Mouse (Mus musculus) midbrain, embryonic 14.5 days (tissue): Measurements from ENCODE around the gene Icam1. TPM values are rescaled to one million over a fixed set of nuclear protein-coding genes. Genes with fewer than 3 reads are reported as not detected.
"Not testable (repeated sequence)": the region's sequence is repeated elsewhere in the genome, so short reads cannot be mapped to it uniquely, and the experiment has no call there.

Source experiments
- ATAC-seq: fragments of 200-750 bp; cut with Nextera tagmentation; 2 replicates; pipeline ENCODE4 v1.8.0; 2017; ENCODE audit warnings: moderate number of reproducible peaks, moderate library complexity; ENCODE audit not compliant: low FRiP score, low TSS enrichment
- DNase-seq: peaks from one replicate; pipeline ENCODE4 v3.0.0-alpha.2; 2015
- H3K27ac ChIP-seq: fragments of 300-500 bp; sonication (generic); replicated peaks from 2 replicates; pipeline ENCODE4 v1.5.1; 2014; ENCODE audit warnings: mild to moderate bottlenecking, low read depth, low read length, moderate library complexity
- H3K27me3 ChIP-seq: fragments of 300-500 bp; sonication (generic); 2 replicates; pipeline ENCODE4 v1.6.1; 2014; ENCODE audit warnings: low read length, control low read depth, mixed read lengths; ENCODE audit not compliant: control insufficient read depth, insufficient read depth
- H3K36me3 ChIP-seq: fragments of 300-500 bp; sonication (generic); 2 replicates; pipeline ENCODE4 v1.6.1; 2014; ENCODE audit warnings: low read length, control low read depth; ENCODE audit not compliant: control insufficient read depth, insufficient read depth
- H3K4me1 ChIP-seq: fragments of 300-500 bp; sonication (generic); 2 replicates; pipeline ENCODE4 v1.6.1; 2014; ENCODE audit warnings: mild to moderate bottlenecking, antibody characterized with exemption, low read length, control low read depth; ENCODE audit not compliant: control insufficient read depth, insufficient read depth
- H3K4me2 ChIP-seq: fragments of 300-500 bp; sonication (generic); 2 replicates; pipeline ENCODE4 v1.6.1; 2014; ENCODE audit warnings: mild to moderate bottlenecking, low read length, moderate library complexity
- H3K4me3 ChIP-seq: fragments of 300-500 bp; sonication (generic); replicated peaks from 2 replicates; pipeline ENCODE4 v1.5.1; 2014; ENCODE audit warnings: low read depth, low read length
- H3K9ac ChIP-seq: fragments of 300-500 bp; sonication (generic); replicated peaks from 2 replicates; pipeline ENCODE4 v1.6.1; 2014; ENCODE audit warnings: mild to moderate bottlenecking, low read length, moderate library complexity
- H3K9me3 ChIP-seq: fragments of 300-500 bp; sonication (generic); 2 replicates; pipeline ENCODE4 v1.6.1; 2016; ENCODE audit warnings: low read length, control low read depth, mixed read lengths; ENCODE audit not compliant: control insufficient read depth
- WGBS: fragments of 180-500 bp; shearing (Covaris S2); extraction: QIAGEN DNeasy Blood & Tissue Kit; methylation state at CpG from one replicate; pipeline ENCODE4 v1.1.7; 2014; 5-methylcytosine and 5-hydroxymethylcytosine counted together
- polyA plus RNA-seq: library from polyadenylated mRNA; unstranded; fragments of >200 nt; fragmentation: Nextera tagmentation; extraction: Ambion mirVana; gene quantifications from 2 replicates; pipeline ENCODE4 v1.2.1, GENCODE M21; 2014

Icam1 gene
- polyA plus RNA-seq, 1 experiment from 2014 or later = 4.1 TPM

DNA sequence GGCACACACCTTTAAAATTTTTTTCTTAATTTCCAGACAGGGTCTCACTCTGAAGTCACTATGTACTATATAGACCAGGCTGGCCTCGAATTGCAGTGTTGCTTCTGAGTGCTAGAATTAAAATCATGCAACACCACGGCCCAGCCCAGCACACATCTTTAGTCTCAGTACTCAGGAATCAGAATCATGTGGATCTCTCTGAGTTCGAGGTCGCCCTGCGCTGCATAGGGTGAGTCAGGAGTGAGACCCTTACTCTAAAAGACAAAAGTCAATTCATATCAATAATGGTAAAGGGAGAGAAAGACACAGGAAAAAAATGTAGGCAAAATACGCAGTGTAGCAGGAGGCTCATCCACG lies 13.5 kb upstream of the Icam1 start:
- H3K4me1 ChIP-seq = 0 out of 2 replicates have a peak, but pooled peaks cover 3% of the 10 kb centered on the region
- no peaks in the 10 kb centered on the region for H3K9me3 ChIP-seq
- DNase-seq = no peak
- peak overlapping the region; percentile 86 for H3K4me2 ChIP-seq
- peak overlapping the region; percentile 84 for H3K27ac ChIP-seq
- 12% methylated on average over 7 of the region's 7 CpGs for WGBS
- no peaks in the 10 kb centered on the region for H3K27me3 ChIP-seq
- H3K4me3 ChIP-seq = peak overlapping the region; percentile 83
- peak; percentile 2; the same call in 1 of the 2 replicates for ATAC-seq
- H3K36me3 ChIP-seq = peaks cover 29% of the 10 kb centered on the region
- peak overlapping the region; percentile 88 for H3K9ac ChIP-seq

DNA sequence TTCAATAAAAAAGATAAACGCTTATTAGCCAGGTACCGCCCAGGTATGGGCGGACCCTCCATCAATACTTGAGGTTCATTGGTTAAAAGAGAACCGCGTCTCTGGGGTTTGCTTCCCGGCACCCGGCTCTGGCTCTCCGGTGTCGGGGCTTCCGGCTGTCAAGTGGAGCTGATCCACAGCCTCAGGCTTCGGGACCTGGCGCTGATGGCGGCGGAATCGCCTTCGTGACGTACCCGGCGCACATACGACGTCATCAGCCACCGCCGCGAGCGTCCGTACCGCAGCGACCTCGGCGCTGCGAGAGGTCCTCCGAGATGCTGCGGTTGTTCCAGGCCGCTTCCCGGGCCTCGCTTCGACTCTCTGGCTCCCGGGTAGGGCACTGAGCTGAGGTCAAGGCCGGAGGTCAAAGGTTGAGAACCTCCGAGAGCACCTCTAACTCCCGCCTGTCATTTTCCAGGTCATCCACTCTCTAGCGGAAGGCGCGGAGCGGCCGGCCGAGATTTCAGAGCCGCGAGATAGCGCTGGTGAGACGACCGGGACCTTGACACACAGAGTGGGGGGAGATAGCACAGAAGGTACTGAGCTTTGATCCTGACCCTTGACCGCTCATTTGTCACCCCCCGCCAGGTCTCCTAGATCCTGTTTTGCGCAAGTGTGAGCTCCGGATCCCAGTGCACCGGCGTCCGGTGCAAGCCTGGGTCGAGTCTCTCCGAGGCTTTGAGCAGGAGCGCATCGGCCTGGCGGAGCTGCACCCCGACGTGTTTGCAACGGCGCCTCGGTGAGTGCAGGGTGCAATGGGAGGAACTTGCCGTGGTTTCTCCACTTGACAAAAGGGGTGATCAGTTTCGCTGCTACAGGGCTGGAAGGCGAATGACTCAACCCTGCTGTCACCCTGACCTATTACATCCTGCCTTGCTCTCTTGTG lies 12.9 kb upstream of the Icam1 start, which contains the start of gene Mrpl4:
Gene Mrpl4, plus strand, starts transcription at position 112 of the 925 bp plus-strand sequence.
- Histone ChIP-seq H3K4me3 (peak within 1 kb of the TSS; percentile 83), H3K27ac (peak within 1 kb of the TSS; percentile 84), H3K36me3 (peaks cover 36% of the 10 kb centered on the region), H3K4me1 (0 out of 2 replicates have a peak, but pooled peaks cover 3% of the 10 kb centered on the region), H3K9me3 (no peaks in the 10 kb centered on the region), H3K4me2 (peak within 1 kb of the TSS; percentile 86), H3K27me3 (no peaks in the 10 kb centered on the region), H3K9ac (peak within 1 kb of the TSS; percentile 88)
- WGBS = under 1% methylated on average over 72 of the region's 72 CpGs
- ATAC-seq (peak; percentile 91), DNase-seq (peak; percentile 96)

DNA sequence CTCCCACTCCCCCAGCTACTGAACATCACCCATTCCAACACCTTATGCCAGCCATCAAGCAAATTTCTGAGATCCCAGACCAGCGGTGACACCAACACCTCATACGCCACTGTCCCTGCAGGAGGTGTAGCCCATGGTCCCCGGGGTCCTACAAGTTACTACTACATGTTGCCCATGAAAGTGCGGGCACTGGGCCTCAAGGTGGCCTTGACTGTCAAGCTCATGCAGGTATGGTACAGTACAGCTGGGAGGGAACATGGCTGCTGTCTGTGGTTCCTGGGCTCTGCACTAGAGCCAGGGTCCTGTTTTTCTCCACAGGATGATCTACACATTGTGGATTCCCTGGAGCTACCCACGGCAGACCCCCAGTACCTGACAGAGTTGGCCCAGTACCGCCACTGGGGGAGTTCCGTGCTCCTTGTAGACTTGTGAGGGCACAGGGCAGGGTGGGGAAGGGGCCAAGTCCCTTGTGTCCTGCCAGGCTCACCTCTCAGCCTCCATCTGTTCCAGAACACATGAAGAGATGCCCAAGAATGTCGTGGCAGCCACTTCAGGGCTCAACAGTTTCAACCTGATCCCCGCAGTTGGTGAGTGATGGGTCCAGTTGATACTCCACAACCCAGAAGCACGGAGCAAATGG lies 8.4 kb upstream of the Icam1 start:
- WGBS = 95% methylated on average over 10 of the region's 10 CpGs
- H3K4me2 ChIP-seq = no peak overlapping the region
- H3K27me3 ChIP-seq = no peaks in the 10 kb centered on the region
- DNase-seq (no peak), ATAC-seq (no peak)
- no peak overlapping the region for H3K4me3 ChIP-seq
- H3K4me1 ChIP-seq = 0 out of 2 replicates have a peak, but pooled peaks cover 3% of the 10 kb centered on the region
- H3K27ac ChIP-seq = no peak overlapping the region
- H3K9ac ChIP-seq = no peak overlapping the region
- H3K36me3 ChIP-seq = peaks cover 49% of the 10 kb centered on the region
- no peaks in the 10 kb centered on the region for H3K9me3 ChIP-seq

DNA sequence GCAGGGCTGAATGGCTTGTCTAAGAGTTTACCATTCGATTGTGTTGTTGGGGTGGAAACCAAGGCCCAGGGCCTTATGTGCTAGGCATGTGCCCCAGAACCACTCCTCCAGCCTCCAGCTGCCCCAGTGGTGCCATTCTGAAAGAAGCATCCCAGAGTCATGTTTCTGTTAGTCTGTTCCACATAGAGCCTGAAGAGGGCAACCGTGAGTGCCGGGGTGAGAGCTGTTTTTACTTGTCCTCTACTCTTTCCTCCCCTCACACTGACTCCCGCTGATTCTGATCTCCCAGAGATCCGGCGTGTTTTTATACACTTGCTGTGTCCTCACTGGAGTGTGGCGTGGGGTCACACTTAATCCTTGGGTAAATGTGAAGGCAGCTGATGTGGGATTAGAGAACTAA lies 7.8 kb upstream of the Icam1 start:
- no peak for DNase-seq
- H3K27ac ChIP-seq = no peak overlapping the region
- no peak for ATAC-seq
- H3K36me3 ChIP-seq = peaks cover 49% of the 10 kb centered on the region
- 85% methylated on average over 7 of the region's 7 CpGs for WGBS
- H3K27me3 ChIP-seq = no peaks in the 10 kb centered on the region
- H3K9ac ChIP-seq = no peak overlapping the region
- H3K4me2 ChIP-seq = no peak overlapping the region
- 0 out of 2 replicates have a peak, but pooled peaks cover 3% of the 10 kb centered on the region for H3K4me1 ChIP-seq
- H3K9me3 ChIP-seq = no peaks in the 10 kb centered on the region
- no peak overlapping the region for H3K4me3 ChIP-seq

DNA sequence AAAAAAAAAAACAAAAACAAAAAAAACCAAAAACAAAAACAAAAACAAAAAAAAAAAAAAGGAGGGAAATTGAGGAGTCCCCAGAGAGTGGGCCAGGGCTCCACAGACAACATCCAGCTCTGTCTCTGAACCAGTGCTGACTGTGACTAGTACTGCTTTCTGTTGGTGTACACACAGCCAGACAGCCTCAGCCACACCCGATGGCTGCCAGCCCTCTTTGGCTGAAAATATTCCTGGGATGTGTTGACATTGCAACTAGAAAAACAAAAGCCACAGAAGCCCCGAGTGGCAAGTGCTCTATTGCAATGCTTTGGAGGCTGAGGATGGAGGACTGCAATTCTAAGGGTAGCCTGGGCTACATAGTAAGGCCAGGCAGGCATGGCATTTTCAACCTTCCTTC lies 5.4 kb upstream of the Icam1 start:
- DNase-seq (no peak), ATAC-seq (no peak)
- Histone ChIP-seq H3K27ac (no peak overlapping the region), H3K4me3 (no peak overlapping the region), H3K9ac (no peak overlapping the region), H3K27me3 (peaks cover 15% of the 10 kb centered on the region), H3K9me3 (no peaks in the 10 kb centered on the region), H3K36me3 (peaks cover 38% of the 10 kb centered on the region), H3K4me2 (no peak overlapping the region), H3K4me1 (no peaks in the 10 kb centered on the region)
- 78% methylated on average over 2 of the region's 2 CpGs for WGBS

DNA sequence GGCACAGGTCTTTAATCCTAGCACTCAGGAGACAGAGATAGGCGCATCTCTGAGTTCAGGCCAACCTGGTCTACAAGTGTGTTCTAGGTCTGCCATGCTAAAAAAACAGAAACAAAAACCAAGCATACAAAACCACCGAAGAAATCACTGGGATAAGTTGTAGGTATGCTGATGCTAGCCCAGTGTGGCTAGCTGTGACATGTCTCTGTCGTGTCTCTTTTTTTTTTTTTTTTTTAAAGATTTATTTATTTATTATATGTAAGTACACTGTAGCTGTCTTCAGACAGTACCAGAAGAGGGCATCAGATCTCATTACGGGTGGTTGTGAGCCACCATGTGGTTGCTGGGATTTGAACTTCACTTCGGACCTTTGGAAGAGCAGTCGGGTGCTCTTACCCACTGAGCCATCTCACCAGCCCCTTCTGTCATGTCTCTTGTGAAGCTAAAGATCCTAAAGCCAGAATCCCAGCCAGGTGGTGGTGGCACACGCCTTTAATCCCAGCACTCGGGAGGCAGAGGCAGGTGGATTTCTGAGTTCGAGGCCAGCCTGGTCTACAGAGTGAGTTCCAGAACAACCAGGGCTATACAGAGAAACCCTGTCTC lies 4.7 kb upstream of the Icam1 start:
- H3K4me3 ChIP-seq, ATAC-seq, DNase-seq, H3K9ac ChIP-seq, H3K4me1 ChIP-seq, H3K27ac ChIP-seq, H3K4me2 ChIP-seq, H3K9me3 ChIP-seq: not testable (repeated sequence)
- Histone ChIP-seq H3K27me3 (peaks cover 20% of the 10 kb centered on the region), H3K36me3 (peaks cover 31% of the 10 kb centered on the region)
- 72% methylated on average over 9 of the region's 9 CpGs for WGBS

DNA sequence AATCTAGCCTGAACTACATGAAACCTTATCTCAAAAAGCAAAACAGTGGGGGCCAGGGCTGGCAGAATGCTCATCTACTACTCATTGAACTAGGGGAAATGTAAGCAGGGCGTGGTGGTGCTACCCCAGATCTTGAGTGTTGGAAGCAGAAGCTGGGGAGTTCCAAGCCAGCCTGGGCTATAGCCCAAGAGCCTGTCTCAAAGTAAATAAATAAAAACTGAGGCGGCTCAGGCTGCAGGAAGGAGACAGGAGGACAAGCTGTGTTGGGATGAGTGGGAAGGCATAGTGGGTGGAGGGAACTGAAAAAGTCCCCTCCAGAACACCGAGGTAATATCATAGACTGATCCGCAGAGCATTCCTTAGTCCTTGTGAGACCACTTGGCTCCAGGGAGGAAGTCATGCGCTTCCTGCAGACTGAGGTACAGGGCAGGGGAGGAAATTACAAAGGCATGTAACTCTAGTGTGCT lies 3.9 kb upstream of the Icam1 start:
- WGBS = 79% methylated on average over 5 of the region's 5 CpGs
- Histone ChIP-seq H3K27me3 (peaks cover 27% of the 10 kb centered on the region), H3K9ac (no peak overlapping the region), H3K36me3 (peaks cover 23% of the 10 kb centered on the region), H3K4me3 (no peak overlapping the region), H3K4me2 (no peak overlapping the region), H3K4me1 (no peaks in the 10 kb centered on the region), H3K27ac (no peak overlapping the region), H3K9me3 (no peaks in the 10 kb centered on the region)
- ATAC-seq (no peak), DNase-seq (no peak)

DNA sequence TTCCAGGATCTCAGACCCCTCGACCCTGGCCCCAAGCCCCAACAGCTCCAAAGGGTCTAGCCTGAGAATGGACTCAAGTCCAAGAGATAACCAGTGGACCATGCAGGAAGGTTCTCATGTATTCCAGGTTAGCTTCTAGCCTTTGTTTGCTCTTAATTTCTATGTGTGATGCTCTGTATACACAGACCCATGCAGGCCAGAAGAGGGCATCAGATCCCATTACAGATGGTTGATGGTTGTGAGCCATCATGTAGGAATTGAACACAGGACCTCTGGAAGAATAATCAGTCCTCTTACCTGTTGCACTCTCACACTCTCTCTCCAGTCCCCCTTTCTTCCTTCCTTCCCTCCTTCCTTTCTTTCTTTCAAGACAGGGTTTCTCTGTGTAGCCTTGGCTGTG lies 3.4 kb upstream of the Icam1 start:
- Histone ChIP-seq H3K4me1 (no peaks in the 10 kb centered on the region), H3K27me3 (peaks cover 32% of the 10 kb centered on the region), H3K4me2 (no peak overlapping the region), H3K9me3 (no peaks in the 10 kb centered on the region), H3K27ac (no peak overlapping the region), H3K36me3 (peaks cover 18% of the 10 kb centered on the region), H3K4me3 (no peak overlapping the region), H3K9ac (no peak overlapping the region)
- WGBS = 59% methylated on average over 1 of the region's 1 CpGs
- ATAC-seq (no peak), DNase-seq (no peak)
